Mouse (Mus musculus) MEL (cell line): ENCODE results near the gene Erlec1. TPM values are rescaled to one million over a fixed set of nuclear protein-coding genes. Genes with fewer than 3 reads are reported as not detected.

Source experiments
- DNase-seq: peaks from one replicate; pipeline ENCODE4 v3.0.0; 2011; ENCODE audit warnings: low read depth, low spot score
- H3K27ac ChIP-seq: 2 replicates; pipeline ENCODE4 v1.5.1; 2012; ENCODE audit warnings: low read depth, mild to moderate bottlenecking, control low read depth, low read length, moderate library complexity; ENCODE audit not compliant: control insufficient read depth
- H3K27me3 ChIP-seq, 2 experiments: fragments of 150-350 bp in 1 of 2; sonication (generic) in 1 of 2; 2 replicates each; pipeline ENCODE4 v1.6.1; 2012; ENCODE audit warnings: low read length in 2 of 2, mild to moderate bottlenecking in 2 of 2, improper control_type of control experiment in 1 of 2, moderate library complexity in 1 of 2; ENCODE audit not compliant: insufficient read depth in 2 of 2, control insufficient read depth in 1 of 2
- H3K36me3 ChIP-seq, 2 experiments: 2 replicates each; pipeline ENCODE4 v1.6.1; 2012 to 2014; ENCODE audit warnings: low read length in 2 of 2, improper control_type of control experiment in 1 of 2, inconsistent platforms in 1 of 2, mild to moderate bottlenecking in 1 of 2; ENCODE audit not compliant: insufficient read depth in 2 of 2, control insufficient read depth in 1 of 2
- H3K4me1 ChIP-seq, 2 experiments: fragments of 150-350 bp in 1 of 2; sonication (generic) in 1 of 2; 2 replicates each; pipeline ENCODE4 v1.6.1; 2012; ENCODE audit warnings: low read length in 2 of 2, improper control_type of control experiment in 1 of 2, mild to moderate bottlenecking in 1 of 2; ENCODE audit not compliant: insufficient read depth in 2 of 2, control insufficient read depth in 1 of 2
- H3K4me3 ChIP-seq, 2 experiments: fragments of 150-350 bp in 1 of 2; sonication (generic) in 1 of 2; 2 replicates each; pipeline ENCODE4 v1.5.1; 2012; ENCODE audit warnings: low read depth in 2 of 2, low read length in 2 of 2, mild to moderate bottlenecking in 2 of 2, moderate library complexity in 2 of 2, control low read depth in 1 of 2, improper control_type of control experiment in 1 of 2; ENCODE audit not compliant: control insufficient read depth in 1 of 2, insufficient read depth in 1 of 2
- H3K79me2 ChIP-seq: 2 replicates; pipeline ENCODE4 v1.6.1; 2012; ENCODE audit warnings: mild to moderate bottlenecking, low read length, moderate library complexity; ENCODE audit not compliant: control insufficient read depth, poor library complexity, insufficient read depth
- H3K9ac ChIP-seq: 2 replicates; pipeline ENCODE4 v1.6.1; 2012; ENCODE audit warnings: low read depth, mild to moderate bottlenecking, control low read depth, low read length, moderate library complexity; ENCODE audit not compliant: control insufficient read depth, poor library complexity, severe bottlenecking
- H3K9me3 ChIP-seq: fragments of 150-350 bp; sonication (generic); replicated peaks from 2 replicates; pipeline ENCODE4 v1.6.1; 2012; ENCODE audit warnings: mild to moderate bottlenecking, low read length, improper control_type of control experiment, moderate library complexity; ENCODE audit not compliant: insufficient read depth
- CHD1 ChIP-seq: IDR thresholded peaks from 2 replicates; pipeline ENCODE4 v1.6.1; 2012; ENCODE audit warnings: low read depth, mild to moderate bottlenecking, inconsistent platforms, low read length, improper control_type of control experiment
- ELF1 ChIP-seq: IDR thresholded peaks from 2 replicates; pipeline ENCODE4 v1.6.1; 2014; ENCODE audit warnings: low read depth, mild to moderate bottlenecking, inconsistent platforms, low read length, improper control_type of control experiment, moderate library complexity
- EP300 ChIP-seq, 2 experiments: IDR thresholded peaks; 2 replicates each; pipeline ENCODE4 v1.6.1; 2011; ENCODE audit warnings: improper control_type of control experiment in 2 of 2, low read length in 2 of 2, low read depth in 1 of 2, mild to moderate bottlenecking in 1 of 2
- ETS1 ChIP-seq: IDR thresholded peaks from 2 replicates; pipeline ENCODE4 v1.6.1; 2012; ENCODE audit warnings: low read depth, mild to moderate bottlenecking, inconsistent platforms, low read length, improper control_type of control experiment, moderate library complexity
- GABPA ChIP-seq: IDR thresholded peaks from 2 replicates; pipeline ENCODE4 v1.6.1; 2012; ENCODE audit warnings: low read depth, mild to moderate bottlenecking, inconsistent platforms, low read length, improper control_type of control experiment, moderate library complexity
- GATA1 ChIP-seq: IDR thresholded peaks from 2 replicates; pipeline ENCODE4 v1.6.1; 2011; ENCODE audit warnings: low read depth, low read length, improper control_type of control experiment
- JUND ChIP-seq: IDR thresholded peaks from 2 replicates; pipeline ENCODE4 v1.6.1; 2011; ENCODE audit warnings: low read depth, mild to moderate bottlenecking, improper control_type of control experiment, low read length
- KAT2A ChIP-seq: conservative IDR thresholded peaks from 2 replicates; pipeline ENCODE4 v1.6.1; 2012; ENCODE audit warnings: low read depth, low read length, improper control_type of control experiment, inconsistent platforms
- MAX ChIP-seq: IDR thresholded peaks from 2 replicates; pipeline ENCODE4 v1.6.1; 2011; ENCODE audit warnings: low read length, improper control_type of control experiment
- MAZ ChIP-seq: IDR thresholded peaks from 2 replicates; pipeline ENCODE4 v1.6.1; 2012; ENCODE audit warnings: low read depth, mild to moderate bottlenecking, inconsistent platforms, low read length, improper control_type of control experiment
- MEF2A ChIP-seq: IDR thresholded peaks from 2 replicates; pipeline ENCODE4 v1.6.1; 2014; ENCODE audit warnings: low read depth, mild to moderate bottlenecking, inconsistent platforms, low read length, improper control_type of control experiment; ENCODE audit not compliant: poor library complexity, insufficient replicate concordance, severe bottlenecking; ENCODE audit errors: extremely low read depth
- MXI1 ChIP-seq: IDR thresholded peaks from 2 replicates; pipeline ENCODE4 v1.6.1; 2011; ENCODE audit warnings: mild to moderate bottlenecking, low read depth, low read length, improper control_type of control experiment
- NELFE ChIP-seq: IDR thresholded peaks from 2 replicates; pipeline ENCODE4 v1.6.1; 2011; ENCODE audit warnings: low read depth, low read length, improper control_type of control experiment
- NRF1 ChIP-seq: IDR thresholded peaks from 2 replicates; pipeline ENCODE4 v1.6.1; 2014; ENCODE audit warnings: low read depth, mild to moderate bottlenecking, inconsistent platforms, low read length, improper control_type of control experiment, moderate library complexity; ENCODE audit not compliant: poor library complexity, insufficient read depth, severe bottlenecking
- POLR2AphosphoS5 ChIP-seq: IDR thresholded peaks from 2 replicates; pipeline ENCODE4 v1.6.1; 2012; ENCODE audit warnings: low read depth, borderline replicate concordance, mild to moderate bottlenecking, inconsistent platforms, low read length, moderate library complexity, mixed read lengths
- RCOR1 ChIP-seq: IDR thresholded peaks from 2 replicates; pipeline ENCODE4 v1.6.1; 2012; ENCODE audit warnings: low read depth, mild to moderate bottlenecking, inconsistent platforms, low read length, improper control_type of control experiment
- SIN3A ChIP-seq: IDR thresholded peaks from 2 replicates; pipeline ENCODE4 v1.6.1; 2012; ENCODE audit warnings: low read length, improper control_type of control experiment, inconsistent platforms
- TBP ChIP-seq: IDR thresholded peaks from 2 replicates; pipeline ENCODE4 v1.8.0; 2011; ENCODE audit warnings: low read depth, low read length, improper control_type of control experiment
- TCF12 ChIP-seq: IDR thresholded peaks from 2 replicates; pipeline ENCODE4 v1.6.1; 2014; ENCODE audit warnings: low read depth, mild to moderate bottlenecking, inconsistent platforms, low read length, improper control_type of control experiment, moderate library complexity
- USF1 ChIP-seq: IDR thresholded peaks from 2 replicates; pipeline ENCODE4 v1.6.1; 2014; ENCODE audit warnings: low read depth, mild to moderate bottlenecking, inconsistent platforms, low read length, improper control_type of control experiment, moderate library complexity
- ZC3H11A ChIP-seq: IDR thresholded peaks from 2 replicates; pipeline ENCODE4 v1.6.1; 2012; ENCODE audit warnings: low read depth, mild to moderate bottlenecking, inconsistent platforms, low read length, improper control_type of control experiment
- ZKSCAN1 ChIP-seq: IDR thresholded peaks from 2 replicates; pipeline ENCODE4 v1.6.1; 2012; ENCODE audit warnings: low read depth, mild to moderate bottlenecking, inconsistent platforms, low read length, improper control_type of control experiment, moderate library complexity
- ZMIZ1 ChIP-seq: IDR thresholded peaks from 2 replicates; pipeline ENCODE4 v1.6.1; 2012; ENCODE audit warnings: low read depth, mild to moderate bottlenecking, inconsistent platforms, low read length, improper control_type of control experiment, moderate library complexity
- polyA plus RNA-seq, 2 experiments: library from polyadenylated mRNA; stranded (reverse) in 1 of 2; unstranded in 1 of 2; fragments of >175 nt in 1 of 2; fragments of >200 nt in 1 of 2; gene quantifications; 2 replicates each; pipeline versions ENCODE4 v1.2.1 to v1.2.4; 2012; ENCODE audit warnings: low replicate concordance in 2 of 2, low read depth in 1 of 2; ENCODE audit not compliant: insufficient read length in 2 of 2, insufficient read depth in 1 of 2, missing spikeins in 1 of 2
- total RNA-seq: library from RNA; depleted of rRNA; stranded (reverse); fragments of 300-350 nt; gene quantifications from 2 replicates; pipeline ENCODE4 v1.2.3, GENCODE M21; 2012

Gene Erlec1
- total and polyA plus RNA-seq, 3 experiments, result 6.7 to 22.3 TPM; not detected in 1

DNA sequence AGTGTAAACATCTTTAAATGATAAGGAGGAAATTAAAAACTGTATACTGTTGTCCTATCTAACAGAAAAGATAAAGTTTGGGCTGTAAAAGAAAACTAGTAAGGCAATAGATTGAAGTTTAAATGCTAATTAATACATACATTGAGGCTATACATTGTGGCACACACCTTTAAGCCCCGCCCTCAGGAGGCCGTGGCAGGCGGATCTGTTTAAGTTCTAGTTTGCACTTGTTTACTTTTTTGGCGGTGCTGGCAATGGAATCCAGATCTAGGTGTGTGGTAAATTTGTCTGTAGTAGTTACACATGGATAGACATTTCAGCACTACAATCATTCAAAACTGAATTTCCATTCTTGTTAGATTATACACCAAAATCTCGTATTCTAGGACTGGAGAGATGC is 1.3 kb downstream of the Erlec1 start:
- no peak overlapping the region for H3K27ac ChIP-seq
- H3K79me2 ChIP-seq, result peaks cover 9% of the 10 kb centered on the region
- no peaks in the 10 kb centered on the region for H3K27me3 ChIP-seq
- no peak for TF ChIP-seq RCOR1
- no peak for TF ChIP-seq NRF1
- no peak for TF ChIP-seq NELFE
- TF ChIP-seq USF1, result no peak
- no peak for TF ChIP-seq GATA1
- TF ChIP-seq ETS1, result 0 out of 2 replicates have a peak, but pooled peaks have one; percentile 8
- no peak for TF ChIP-seq ELF1
- no peak for TF ChIP-seq EP300 (IDR thresholded peaks at IDR 0.05; ENCODE audit: low read depth in 1 of 2, low read length in 2 of 2)
- TF ChIP-seq ZC3H11A, result no peak
- no peak for TF ChIP-seq KAT2A
- TF ChIP-seq SIN3A, result 0 out of 2 replicates have a peak, but pooled peaks have one; percentile 13
- no peak for TF ChIP-seq TCF12
- TF ChIP-seq, all 39 proteins: peak for 2
- Histone ChIP-seq H3K9me3 (no peaks in the 10 kb centered on the region), H3K4me3 (peak overlapping the region; percentile 65 to 93), H3K36me3 (peaks cover 7 to 19% of the 10 kb centered on the region in 2 experiments), H3K9ac (peak overlapping the region; percentile 73), H3K4me1 (peaks cover 0 to 3% of the 10 kb centered on the region in 2 experiments; a peak in 2 of 4 replicates)
- DNase-seq, result peak; percentile 75

DNA sequence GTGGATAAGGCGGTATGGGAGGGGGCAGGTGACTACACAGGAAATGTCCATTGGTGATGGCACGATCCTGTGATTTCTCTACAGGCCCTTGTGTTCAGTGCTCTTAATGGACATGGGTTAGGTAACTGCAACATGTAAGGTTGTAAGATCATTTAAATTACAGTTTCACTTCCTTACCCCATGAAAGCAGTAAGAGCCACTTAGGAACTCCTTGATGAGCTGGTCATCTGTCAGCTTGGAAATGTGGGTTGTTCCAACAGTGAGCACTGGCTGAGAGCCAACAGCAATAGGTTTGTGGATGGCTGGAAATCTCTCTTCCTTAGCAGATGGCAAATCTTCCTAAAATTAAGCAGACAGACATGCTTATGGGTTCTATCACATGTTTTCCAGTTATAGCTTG is 10.6 kb downstream of the Erlec1 start:
- H3K9me3 ChIP-seq, result no peaks in the 10 kb centered on the region
- DNase-seq, result no peak
- H3K27me3 ChIP-seq, result no peaks in the 10 kb centered on the region
- H3K4me3 ChIP-seq, result no peak overlapping the region
- H3K4me1 ChIP-seq, result no peaks in the 10 kb centered on the region
- TF ChIP-seq MAZ (no peak), GATA1 (no peak), POLR2AphosphoS5 (no peak), NRF1 (no peak), MEF2A (no peak), NELFE (no peak), CHD1 (no peak), KAT2A (no peak), EP300 (IDR thresholded peaks at IDR 0.05; ENCODE audit: low read depth in 1 of 2, low read length in 2 of 2) (no peak), ELF1 (no peak), ZC3H11A (no peak), JUND (no peak), TCF12 (no peak), USF1 (no peak), TBP (no peak), GABPA (no peak), MXI1 (no peak), MAX (no peak), ZKSCAN1 (no peak), ZMIZ1 (no peak)
- H3K36me3 ChIP-seq, result peaks cover 0 to 41% of the 10 kb centered on the region in 2 experiments; a peak in 2 of 4 replicates
- no peak overlapping the region for H3K9ac ChIP-seq
- no peaks in the 10 kb centered on the region for H3K79me2 ChIP-seq
- no peak overlapping the region for H3K27ac ChIP-seq
